ENCODE assay signal across 18 mouse cellular contexts in the genomic region with DNA sequence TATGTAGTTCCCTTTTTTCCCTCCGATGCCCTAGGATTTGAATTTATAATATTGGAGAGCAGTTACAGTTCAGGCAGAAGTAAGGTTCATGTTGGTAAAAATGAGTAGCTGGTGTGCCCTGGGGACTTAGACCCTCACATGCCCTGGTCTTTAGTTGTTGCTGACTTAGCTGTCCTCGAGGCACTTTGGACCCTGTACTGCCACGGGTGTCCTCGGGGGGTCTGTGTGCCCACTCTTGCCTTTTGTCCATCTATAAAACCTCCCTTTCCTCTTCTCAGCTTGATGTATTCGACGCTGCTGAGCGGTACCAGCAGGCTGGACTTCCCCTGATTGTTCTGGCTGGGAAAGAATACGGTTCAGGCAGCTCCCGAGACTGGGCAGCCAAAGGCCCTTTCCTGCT.
"Had no signal": no experiment of that assay in that cellular context is flagged by ENCODE, and none has a peak within 500 bp of the region (broad histone marks: within the 10 kb centered on the region; RNA-seq: fewer than 3 reads in every experiment).

No protein-coding gene starts in this region.

- H3K27ac ChIP-seq: midbrain, embryonic 10.5 days; midbrain, embryonic 12.5 days; neural tube, embryonic 13.5 days; neural tube, embryonic 15.5 days had no signal

- H3K4me1 ChIP-seq: midbrain, embryonic 10.5 days; midbrain, embryonic 12.5 days; neural tube, embryonic 13.5 days; neural tube, embryonic 15.5 days had no signal

- H3K9me3 ChIP-seq: midbrain, embryonic 10.5 days; midbrain, embryonic 12.5 days; neural tube, embryonic 13.5 days; neural tube, embryonic 15.5 days had no signal

- ATAC-seq: midbrain, embryonic 16.5 days had no signal

- DNase-seq: lung, embryonic 14.5 days; lung, postnatal 10 days; lung, postnatal 4 days; midbrain, embryonic 14.5 days; retina, postnatal 1 day; right cerebral cortex, adult 18-20 months; right cerebral cortex, postnatal 25 days; right cerebral cortex, postnatal 4 days; spleen, adult 18-20 months; thymus, adult 18-20 months; thymus, postnatal 14 days; thymus, postnatal 36 days had no signal

- H3K9ac ChIP-seq: lung, embryonic 14.5 days; midbrain, embryonic 12.5 days; neural tube, embryonic 13.5 days; neural tube, embryonic 15.5 days had no signal

- H3K4me3 ChIP-seq: midbrain, embryonic 10.5 days; midbrain, embryonic 12.5 days; myocyte; neural tube, embryonic 13.5 days; neural tube, embryonic 15.5 days had no signal

- H3K4me2 ChIP-seq: lung, embryonic 14.5 days; midbrain, embryonic 12.5 days; neural tube, embryonic 13.5 days; neural tube, embryonic 15.5 days had no signal

- H3K27me3 ChIP-seq: midbrain, embryonic 12.5 days; neural tube, embryonic 13.5 days; neural tube, embryonic 15.5 days had no signal
